Mouse (Mus musculus) olfactory bulb, adult 2 months (tissue): Measurements from ENCODE around the gene Ern1.

Source experiments
- CTCF ChIP-seq: fragments of 200-500 bp; IDR thresholded peaks from 2 replicates; pipeline ENCODE4 v1.5.1; 2012; ENCODE audit warnings: low read depth, mild to moderate bottlenecking, low read length, moderate library complexity; ENCODE audit not compliant: insufficient read depth
- POLR2A ChIP-seq: fragments of 200-500 bp; IDR thresholded peaks from 2 replicates; pipeline ENCODE4 v1.6.1; 2012; ENCODE audit warnings: mild to moderate bottlenecking, low read depth, low read length, moderate library complexity; ENCODE audit not compliant: insufficient read depth

DNA sequence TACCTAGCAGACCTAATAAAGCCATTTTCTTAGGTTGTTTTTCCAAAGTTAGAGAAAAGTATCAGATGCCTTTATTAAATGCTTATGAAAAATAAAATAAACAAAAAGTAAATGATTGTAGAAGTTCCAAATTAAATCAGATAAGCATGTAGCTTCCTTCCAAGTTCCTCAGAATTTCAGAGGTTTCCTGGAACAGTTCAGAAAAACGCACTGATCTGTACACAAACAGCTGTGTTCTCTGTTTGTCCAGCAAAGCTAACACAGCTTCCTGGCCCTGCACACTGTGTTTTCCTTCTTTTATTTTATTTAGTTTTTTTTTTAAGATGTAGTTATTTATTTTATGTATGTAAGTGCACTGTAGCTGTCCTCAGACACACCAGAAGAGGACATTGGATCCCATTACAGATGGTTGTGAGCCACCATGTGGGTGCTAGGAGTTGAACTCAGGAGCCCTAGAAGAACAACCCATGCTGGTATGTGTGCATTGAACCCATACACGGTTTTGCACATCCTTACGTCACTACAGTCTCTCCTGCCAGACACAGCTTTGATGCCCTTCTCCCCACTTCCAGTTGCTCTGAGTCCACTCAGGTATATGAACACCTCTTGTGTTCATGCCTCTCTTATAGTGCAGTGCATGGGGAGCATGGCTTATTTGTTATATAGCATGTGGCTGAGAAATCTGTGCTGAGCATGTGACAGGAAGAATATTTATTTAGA lies 74.9 kb downstream of the Ern1 start:
- no peak for TF ChIP-seq POLR2A
- no peak for TF ChIP-seq CTCF
